Mouse (Mus musculus) neural tube, embryonic 14.5 days (tissue): Measurements from ENCODE around the gene H2-Q4. TPM values are rescaled to one million over a fixed set of nuclear protein-coding genes. Genes with fewer than 3 reads are reported as not detected.
"Not testable (repeated sequence)": the region's sequence is repeated elsewhere in the genome, so short reads cannot be mapped to it uniquely, and the experiment has no call there.

Source experiments
- ATAC-seq: fragments of 200-750 bp; cut with Nextera tagmentation; 2 replicates; pipeline ENCODE4 v1.8.0; 2017; ENCODE audit warnings: low read depth, mild to moderate bottlenecking, moderate TSS enrichment, moderate library complexity
- H3K27ac ChIP-seq: fragments of 300-500 bp; sonication (generic); 2 replicates; pipeline ENCODE4 v1.5.1; 2014; ENCODE audit warnings: low read depth, mild to moderate bottlenecking, control low read depth, low read length, moderate library complexity, mixed read lengths
- H3K27me3 ChIP-seq: fragments of 300-500 bp; sonication (generic); 2 replicates; pipeline ENCODE4 v1.6.1; 2014; ENCODE audit warnings: low read length; ENCODE audit not compliant: control insufficient read depth, insufficient read depth
- H3K36me3 ChIP-seq: fragments of 300-500 bp; sonication (generic); 2 replicates; pipeline ENCODE4 v1.6.1; 2014; ENCODE audit warnings: low read length, mixed read lengths; ENCODE audit not compliant: control insufficient read depth, insufficient read depth
- H3K4me1 ChIP-seq: fragments of 300-500 bp; sonication (generic); 2 replicates; pipeline ENCODE4 v1.6.1; 2014; ENCODE audit warnings: low read length; ENCODE audit not compliant: control insufficient read depth, insufficient read depth
- H3K4me2 ChIP-seq: fragments of 300-500 bp; sonication (generic); 2 replicates; pipeline ENCODE4 v1.6.1; 2014; ENCODE audit warnings: mild to moderate bottlenecking, low read depth, low read length, control low read depth
- H3K4me3 ChIP-seq: fragments of 300-500 bp; sonication (generic); 2 replicates; pipeline ENCODE4 v1.5.1; 2014; ENCODE audit warnings: low read depth, low read length, control low read depth, mixed read lengths
- H3K9ac ChIP-seq: fragments of 300-500 bp; sonication (generic); replicated peaks from 2 replicates; pipeline ENCODE4 v1.6.1; 2014; ENCODE audit warnings: low read depth, mild to moderate bottlenecking, control low read depth, low read length, mixed read lengths
- H3K9me3 ChIP-seq: fragments of 300-500 bp; sonication (generic); 2 replicates; pipeline ENCODE4 v1.6.1; 2016; ENCODE audit warnings: low read length; ENCODE audit not compliant: control insufficient read depth
- WGBS: fragments of 180-500 bp; shearing (Covaris S2); extraction: QIAGEN DNeasy Blood & Tissue Kit; methylation state at CpG from one replicate; pipeline ENCODE4 v1.1.7; 2014; 5-methylcytosine and 5-hydroxymethylcytosine counted together
- polyA plus RNA-seq: library from polyadenylated mRNA; unstranded; fragments of >200 nt; fragmentation: Nextera tagmentation; extraction: Ambion mirVana; gene quantifications from 2 replicates; pipeline ENCODE4 v1.2.1, GENCODE M21; 2014

The H2-Q4 gene
- polyA plus RNA-seq, 1 experiment from 2014 or later: 0.55 TPM

GRCm38 (mm10) chr17:35415273-35416129, 36.1 kb downstream of the H2-Q4 start:
- H3K4me1 ChIP-seq, H3K27ac ChIP-seq, H3K27me3 ChIP-seq, H3K9ac ChIP-seq, H3K4me2 ChIP-seq, H3K4me3 ChIP-seq, H3K9me3 ChIP-seq, H3K36me3 ChIP-seq: not testable (repeated sequence)
- WGBS: no CpG with 5 or more reads among the region's 10 CpGs
- ATAC-seq: peak; percentile 71; the same call in 1 of the 2 replicates

DNA sequence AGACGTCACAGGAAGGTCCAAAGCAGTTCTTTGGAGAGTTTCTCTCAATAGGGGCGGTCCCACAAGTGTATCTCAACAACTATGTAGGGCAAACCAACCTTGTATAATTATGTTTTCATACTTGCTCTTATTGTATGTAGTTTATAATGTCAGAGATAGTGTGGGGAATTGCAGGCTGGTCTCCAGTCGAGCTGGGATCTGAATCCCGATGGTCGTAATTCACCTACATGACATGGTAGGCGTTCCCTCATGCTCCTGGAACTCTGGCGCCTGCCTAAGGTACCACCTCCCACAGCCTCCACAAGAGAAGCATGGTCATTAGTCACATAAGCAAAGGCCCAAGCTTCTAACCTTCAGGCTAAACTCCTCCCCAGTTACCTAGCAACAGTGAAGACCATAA, 39.4 kb downstream of the H2-Q4 start:
- ATAC-seq: no peak
- Histone ChIP-seq H3K4me1 (no peaks in the 10 kb centered on the region), H3K27me3 (no peaks in the 10 kb centered on the region), H3K27ac (no peak overlapping the region), H3K4me2 (no peak overlapping the region), H3K9ac (no peak overlapping the region), H3K4me3 (no peak overlapping the region), H3K36me3 (no peaks in the 10 kb centered on the region), H3K9me3 (no peaks in the 10 kb centered on the region)
- WGBS: 49% methylated on average over 7 of the region's 7 CpGs

GRCm38 (mm10) chr17:35419564-35419963, 40.1 kb downstream of the H2-Q4 start:
- not testable (repeated sequence) for ATAC-seq

GRCm38 (mm10) chr17:35420206-35420810, 40.9 kb downstream of the H2-Q4 start:
- not testable (repeated sequence) for H3K4me1 ChIP-seq, H3K27me3 ChIP-seq, H3K9ac ChIP-seq, H3K36me3 ChIP-seq, H3K9me3 ChIP-seq, H3K27ac ChIP-seq, H3K4me2 ChIP-seq, ATAC-seq, H3K4me3 ChIP-seq
- WGBS: 19% methylated on average over 11 of the region's 11 CpGs

More at GRCm38 (mm10) chr17:35419564-35419963, 40.1 kb downstream of the H2-Q4 start:
- not testable (repeated sequence) for H3K4me2 ChIP-seq, H3K27ac ChIP-seq, H3K27me3 ChIP-seq, H3K9ac ChIP-seq, H3K4me3 ChIP-seq, H3K9me3 ChIP-seq, H3K36me3 ChIP-seq, H3K4me1 ChIP-seq
- WGBS: 76% methylated on average over 4 of the region's 4 CpGs

DNA sequence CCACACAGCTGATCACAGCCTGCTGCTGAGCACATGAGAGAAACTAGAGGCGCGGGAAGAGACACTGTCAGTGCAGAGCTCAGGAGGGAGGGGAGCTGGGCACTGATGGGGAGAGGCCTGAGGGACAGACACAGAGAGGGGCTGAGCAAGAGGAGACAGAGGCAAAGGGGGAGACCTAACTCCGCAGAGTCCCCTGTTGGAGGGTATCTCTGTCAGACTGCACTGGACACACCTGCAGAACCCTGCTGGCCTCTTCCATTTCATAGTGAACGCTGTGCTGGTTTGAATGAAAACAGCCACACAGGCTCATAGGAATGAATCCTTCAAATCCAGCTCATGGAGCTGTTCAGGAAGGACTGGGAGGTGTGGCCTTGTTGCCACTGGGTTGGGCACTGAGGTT, 41.9 kb downstream of the H2-Q4 start:
- not testable (repeated sequence) for H3K27ac ChIP-seq, H3K27me3 ChIP-seq, H3K4me1 ChIP-seq, ATAC-seq, H3K9me3 ChIP-seq, H3K36me3 ChIP-seq, H3K4me3 ChIP-seq, H3K9ac ChIP-seq, H3K4me2 ChIP-seq
- WGBS: 93% methylated on average over 4 of the region's 4 CpGs

DNA sequence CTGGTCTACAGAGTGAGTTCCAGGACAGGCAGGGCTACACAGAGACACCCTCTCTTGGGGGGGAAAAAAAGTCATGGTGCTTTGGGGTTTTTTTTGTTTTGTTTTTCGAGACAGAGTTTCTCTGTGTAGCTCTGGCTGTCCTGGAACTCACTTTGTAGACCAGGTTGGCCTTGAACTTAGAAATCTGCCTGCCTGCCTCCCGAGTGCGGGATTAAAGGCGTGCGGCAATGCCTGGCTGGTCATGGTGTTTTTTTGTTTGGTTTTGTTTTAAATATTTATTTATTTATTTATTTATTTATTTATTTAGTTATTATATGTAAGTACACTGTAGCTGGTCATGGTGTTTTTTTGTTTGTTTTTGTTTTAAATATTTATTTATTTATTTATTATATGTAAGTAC, 42.9 kb downstream of the H2-Q4 start:
- WGBS: 89% methylated on average over 5 of the region's 5 CpGs
- not testable (repeated sequence) for ATAC-seq, H3K9me3 ChIP-seq, H3K9ac ChIP-seq, H3K36me3 ChIP-seq, H3K4me2 ChIP-seq, H3K4me1 ChIP-seq, H3K27me3 ChIP-seq, H3K27ac ChIP-seq, H3K4me3 ChIP-seq

DNA sequence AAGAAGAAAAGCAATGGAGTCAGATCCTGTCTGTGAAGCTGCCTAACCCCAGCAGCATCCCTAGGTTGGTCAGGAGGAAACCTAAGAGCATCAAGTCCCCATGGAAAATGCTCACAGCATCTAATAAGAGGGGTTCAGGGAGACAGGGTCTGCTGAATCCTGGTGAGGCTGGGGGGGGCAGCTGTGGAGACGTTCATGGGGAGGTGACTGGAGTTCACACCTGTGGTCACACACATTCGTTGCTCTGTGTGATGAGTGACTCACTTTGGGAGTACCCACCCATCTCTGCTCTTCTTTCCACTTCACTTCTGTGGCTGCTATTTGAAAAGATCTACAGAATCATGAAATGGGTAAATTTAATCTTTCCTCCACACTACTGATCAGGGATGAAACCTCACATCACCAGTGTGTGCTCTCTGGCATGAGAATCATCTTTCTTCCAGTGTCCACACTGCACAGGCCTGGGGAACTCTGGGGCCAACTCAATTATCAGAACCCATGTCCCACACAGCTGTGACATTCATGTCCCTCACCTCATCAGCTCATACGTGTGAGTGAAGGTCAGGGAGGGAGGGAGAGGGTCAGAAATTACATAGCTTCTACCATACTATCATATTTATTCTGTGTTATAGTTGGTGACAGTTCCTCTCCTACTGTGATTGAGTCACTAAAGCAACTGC, 43.9 kb downstream of the H2-Q4 start:
- ATAC-seq, H3K9me3 ChIP-seq, H3K4me3 ChIP-seq, H3K27ac ChIP-seq, H3K9ac ChIP-seq, H3K36me3 ChIP-seq, H3K4me1 ChIP-seq, H3K27me3 ChIP-seq, H3K4me2 ChIP-seq: not testable (repeated sequence)
- 74% methylated on average over 3 of the region's 3 CpGs for WGBS

- H3K4me3 ChIP-seq, H3K27ac ChIP-seq, H3K4me2 ChIP-seq, H3K9me3 ChIP-seq, H3K27me3 ChIP-seq, H3K9ac ChIP-seq, H3K4me1 ChIP-seq, H3K36me3 ChIP-seq, ATAC-seq: not testable (repeated sequence)
- 87% methylated on average over 3 of the region's 3 CpGs for WGBS
Measured at GRCm38 (mm10) chr17:35424106-35424505, 44.7 kb downstream of the H2-Q4 start.
